In the genomic region with DNA sequence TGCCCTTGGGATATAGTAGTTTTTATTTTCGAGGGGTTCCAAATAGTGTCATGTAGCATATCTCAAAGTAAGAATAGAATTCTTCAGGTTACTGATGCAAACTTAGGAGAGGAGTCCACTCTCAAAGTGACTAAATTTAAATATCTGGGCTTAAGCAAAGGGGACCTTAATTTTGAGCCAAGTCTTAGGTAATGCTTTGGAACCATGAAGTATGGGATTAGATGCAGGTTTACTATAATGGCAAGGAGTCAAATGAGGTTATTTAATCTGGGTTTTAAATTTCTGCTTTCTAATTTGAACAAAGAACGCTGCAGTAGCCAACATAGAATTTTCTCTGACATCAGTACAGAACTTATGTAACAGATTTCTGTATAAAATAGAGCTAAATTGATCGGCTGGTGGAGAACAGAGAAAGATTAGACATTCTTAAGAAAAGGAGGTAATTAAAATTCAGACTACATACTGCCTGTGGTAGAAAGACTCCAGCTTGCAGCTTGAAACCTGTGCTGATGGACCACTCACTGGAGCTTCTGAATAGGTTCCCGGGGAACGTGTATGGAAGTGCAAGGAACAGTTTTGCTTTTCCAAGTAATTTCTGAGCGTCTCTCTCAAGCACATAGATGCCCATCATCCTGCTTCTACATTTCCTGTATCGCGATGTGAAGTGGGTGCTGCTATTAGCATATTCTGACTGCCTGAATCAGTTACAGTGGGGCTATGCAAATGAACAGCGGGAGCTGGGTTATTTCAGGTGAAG, we compare ENCODE assay signal across 11 mouse cellular contexts.
DNase-seq lines count a peak whose midpoint lies in the region; ATAC-seq and TF ChIP-seq lines count a peak whose summit lies in the region.
"Had no signal": no experiment of that assay in that cellular context is flagged by ENCODE, and none has a peak within 500 bp of the region (broad histone marks: within the 10 kb centered on the region; RNA-seq: fewer than 3 reads in every experiment).

No protein-coding gene starts in this region.

- peak; percentile 86 for DNase-seq in brain, embryonic 14.5 days (ENCODE audit: low read depth)
- DNase-seq in hindbrain, postnatal 0 days (ENCODE audit: low spot score), result peak; percentile 41
- no peak for DNase-seq in midbrain, embryonic 10.5 days (ENCODE audit: low spot score)
- no peak for DNase-seq in thymus, postnatal 36 days
- DNase-seq in spleen, postnatal 4 days (ENCODE audit: low spot score in 2 of 2), result no peak
- no peak for DNase-seq in adrenal gland, postnatal 36 days
- DNase-seq: gastrocnemius, postnatal 25 days had no signal

- no peak for TF ChIP-seq CTCF in brain, embryonic 14.5 days (IDR thresholded peaks at IDR 0.05; ENCODE audit: borderline replicate concordance, extremely low read depth, insufficient read depth, insufficient read length)
- TF ChIP-seq CTCF in hindbrain, postnatal 0 days (IDR thresholded peaks at IDR 0.05; ENCODE audit: low read depth), result no peak

- no peak overlapping the region for H3K4me3 ChIP-seq in embryonic facial prominence, embryonic 12.5 days
- peak overlapping the region; percentile 25 for H3K4me3 ChIP-seq in hindbrain, postnatal 0 days (ENCODE audit: low read length)
- H3K4me3 ChIP-seq in midbrain, embryonic 10.5 days, result peak overlapping the region; percentile 37; the same call in 1 of the 2 replicates
- H3K4me3 ChIP-seq in liver, embryonic 12.5 days, result no peak overlapping the region
- H3K4me3 ChIP-seq: stomach, embryonic 15.5 days had no signal

- H3K27ac ChIP-seq in embryonic facial prominence, embryonic 12.5 days, result no peak overlapping the region
- H3K27ac ChIP-seq in hindbrain, postnatal 0 days, result no peak overlapping the region
- no peak overlapping the region for H3K27ac ChIP-seq in midbrain, embryonic 10.5 days (replicated peaks)
- H3K27ac ChIP-seq in liver, embryonic 12.5 days, result no peak overlapping the region
- H3K27ac ChIP-seq: stomach, embryonic 15.5 days had no signal

- 41% methylated on average over 9 of the region's 9 CpGs for WGBS in embryonic facial prominence, embryonic 12.5 days
- 28% methylated on average over 9 of the region's 9 CpGs for WGBS in hindbrain, postnatal 0 days
- WGBS in midbrain, embryonic 10.5 days, result 39% methylated on average over 9 of the region's 9 CpGs
- 37% methylated on average over 9 of the region's 9 CpGs for WGBS in liver, embryonic 12.5 days (ENCODE audit: insufficient replicate concordance)

- H3K27me3 ChIP-seq in embryonic facial prominence, embryonic 12.5 days, result no peaks in the 10 kb centered on the region
- H3K27me3 ChIP-seq in hindbrain, postnatal 0 days (ENCODE audit: insufficient read depth, low read length), result no peaks in the 10 kb centered on the region
- H3K27me3 ChIP-seq in midbrain, embryonic 10.5 days (ENCODE audit: low read depth, poor library complexity, severe bottlenecking), result no peaks in the 10 kb centered on the region
- no peaks in the 10 kb centered on the region for H3K27me3 ChIP-seq in liver, embryonic 12.5 days (replicated peaks)
- H3K27me3 ChIP-seq: Patski; stomach, embryonic 15.5 days had no signal

- 0 out of 2 replicates have a peak overlapping the region, but pooled peaks have one; percentile 7 for H3K4me2 ChIP-seq in embryonic facial prominence, embryonic 12.5 days (replicated peaks)
- peak overlapping the region; percentile 50 for H3K4me2 ChIP-seq in hindbrain, postnatal 0 days (ENCODE audit: low read depth, low read length)
- no peak overlapping the region for H3K4me2 ChIP-seq in liver, embryonic 12.5 days
- H3K4me2 ChIP-seq: stomach, embryonic 15.5 days had no signal

- no peak for ATAC-seq in embryonic facial prominence, embryonic 12.5 days (ENCODE audit: insufficient number of reproducible peaks, insufficient read depth, low FRiP score, low TSS enrichment)
- no peak for ATAC-seq in hindbrain, postnatal 0 days
- no peak for ATAC-seq in liver, embryonic 12.5 days
- ATAC-seq: Patski had no signal

- no peaks in the 10 kb centered on the region for H3K9me3 ChIP-seq in embryonic facial prominence, embryonic 12.5 days
- no peaks in the 10 kb centered on the region for H3K9me3 ChIP-seq in hindbrain, postnatal 0 days (ENCODE audit: low read length)
- H3K9me3 ChIP-seq in midbrain, embryonic 10.5 days (replicated peaks), result no peaks in the 10 kb centered on the region
- H3K9me3 ChIP-seq in liver, embryonic 12.5 days (replicated peaks), result no peaks in the 10 kb centered on the region
- H3K9me3 ChIP-seq: stomach, embryonic 15.5 days had no signal

- no peaks in the 10 kb centered on the region for H3K4me1 ChIP-seq in embryonic facial prominence, embryonic 12.5 days
- H3K4me1 ChIP-seq in hindbrain, postnatal 0 days (ENCODE audit: insufficient read depth, low read length), result no peaks in the 10 kb centered on the region
- H3K4me1 ChIP-seq in midbrain, embryonic 10.5 days, result peaks cover 7% of the 10 kb centered on the region; the same call in 1 of the 2 replicates
- no peaks in the 10 kb centered on the region for H3K4me1 ChIP-seq in liver, embryonic 12.5 days
- H3K4me1 ChIP-seq: stomach, embryonic 15.5 days had no signal

- no peak overlapping the region for H3K9ac ChIP-seq in embryonic facial prominence, embryonic 12.5 days
- H3K9ac ChIP-seq in hindbrain, postnatal 0 days (replicated peaks; ENCODE audit: low read length), result 0 out of 2 replicates have a peak overlapping the region, but pooled peaks have one; percentile 6
- H3K9ac ChIP-seq in liver, embryonic 12.5 days, result no peak overlapping the region
- H3K9ac ChIP-seq: stomach, embryonic 15.5 days had no signal

- no peaks in the 10 kb centered on the region for H3K36me3 ChIP-seq in embryonic facial prominence, embryonic 12.5 days
- no peaks in the 10 kb centered on the region for H3K36me3 ChIP-seq in hindbrain, postnatal 0 days (ENCODE audit: insufficient read depth, low read length)
- no peaks in the 10 kb centered on the region for H3K36me3 ChIP-seq in midbrain, embryonic 10.5 days
- no peaks in the 10 kb centered on the region for H3K36me3 ChIP-seq in liver, embryonic 12.5 days
- H3K36me3 ChIP-seq: stomach, embryonic 15.5 days had no signal

- no peak for TF ChIP-seq POLR2A in brain, embryonic 14.5 days (IDR thresholded peaks at IDR 0.05; ENCODE audit: borderline replicate concordance, extremely low read depth, insufficient read depth, insufficient read length, poor library complexity, severe bottlenecking)

Comparison
In these comparisons a context has a peak if more than half of its experiments do, and no peak if none do; other contexts are left out.
1. DNase-seq: peak in brain, embryonic 14.5 days (single experiment) and hindbrain, postnatal 0 days (single experiment); none in midbrain, embryonic 10.5 days (single experiment), thymus, postnatal 36 days (0 of 2), spleen, postnatal 4 days (0 of 2) and adrenal gland, postnatal 36 days (0 of 2).
2. H3K4me3 ChIP-seq: peak in hindbrain, postnatal 0 days (single experiment) and midbrain, embryonic 10.5 days (single experiment); none in embryonic facial prominence, embryonic 12.5 days (single experiment) and liver, embryonic 12.5 days (single experiment).